Mouse (Mus musculus) urinary bladder, postnatal 14 days (tissue): ENCODE measurements around the gene Tmprss11c.
"Not testable (repeated sequence)": the region's sequence is repeated elsewhere in the genome, so short reads cannot be mapped to it uniquely, and the experiment has no call there.

ENCODE experiments used
- DNase-seq: peaks from one replicate; pipeline ENCODE4 v3.0.0; 2021; ENCODE audit warnings: low spot score

Gene Tmprss11c

DNA sequence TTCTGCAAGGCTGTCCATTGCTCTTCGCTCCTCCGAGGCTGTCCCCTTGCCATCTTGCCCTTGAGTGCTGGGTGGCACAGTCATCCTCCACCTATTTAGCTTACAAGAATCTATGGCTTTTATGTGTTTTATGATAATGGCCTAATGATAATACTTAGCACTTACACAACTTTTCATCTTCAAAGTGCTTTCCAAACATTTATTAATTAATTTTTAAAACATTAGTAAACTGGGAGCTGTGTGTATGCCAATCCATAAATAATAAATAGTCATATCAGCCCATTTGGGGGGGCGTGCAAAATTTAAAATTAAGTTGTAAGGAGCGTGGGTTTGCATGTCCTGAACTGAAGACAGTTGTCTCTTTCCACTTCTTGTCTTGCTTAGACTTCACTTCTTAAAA, at the start of gene Tmprss11c:
Gene Tmprss11c (minus strand): TSS at position 101 of the 400 bp plus-strand sequence.
- DNase-seq = no peak

DNA sequence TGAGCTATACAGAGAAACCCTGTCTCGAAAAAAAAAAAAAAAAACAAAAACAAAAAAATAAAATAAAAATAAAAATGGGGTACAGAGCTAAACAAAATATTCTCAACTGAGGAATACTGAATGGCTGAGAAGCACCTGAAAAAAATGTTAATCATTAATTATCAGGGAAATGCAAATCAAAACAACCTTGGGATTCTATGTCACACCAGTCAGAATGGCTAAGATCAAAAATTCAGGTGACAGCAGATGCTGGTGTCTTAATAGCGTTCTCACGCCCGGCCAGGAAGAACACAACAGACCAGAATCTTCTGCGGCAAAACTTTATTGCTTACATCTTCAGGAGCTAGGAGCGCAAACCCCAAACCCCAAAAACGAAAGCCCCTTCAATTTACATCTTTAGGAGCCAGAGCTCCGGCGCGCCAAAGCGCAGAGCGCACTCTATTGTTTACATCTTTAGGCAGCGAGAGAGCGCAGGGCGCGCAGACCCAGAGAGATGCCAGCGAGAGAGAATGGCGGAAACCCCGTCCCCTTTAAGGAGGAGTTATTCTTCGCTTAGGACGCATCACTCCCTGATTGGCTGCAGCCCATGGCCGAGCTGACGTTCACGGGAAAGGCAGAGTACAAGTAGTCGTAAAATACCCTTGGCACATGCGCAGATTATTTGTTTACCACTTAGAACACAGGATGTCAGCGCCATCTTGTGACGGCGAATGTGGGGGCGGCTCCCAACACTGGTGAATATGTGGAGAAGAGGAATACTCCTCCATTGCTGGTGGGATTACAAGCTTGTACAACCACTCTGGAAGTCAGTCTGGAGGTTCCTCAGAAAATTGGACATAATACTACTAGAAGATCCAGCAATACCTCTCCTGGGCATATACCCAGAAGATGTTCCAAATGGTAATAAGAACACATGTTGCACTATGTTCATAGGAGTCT, 29.2 kb upstream of the Tmprss11c start:
- DNase-seq = not testable (repeated sequence)

DNA sequence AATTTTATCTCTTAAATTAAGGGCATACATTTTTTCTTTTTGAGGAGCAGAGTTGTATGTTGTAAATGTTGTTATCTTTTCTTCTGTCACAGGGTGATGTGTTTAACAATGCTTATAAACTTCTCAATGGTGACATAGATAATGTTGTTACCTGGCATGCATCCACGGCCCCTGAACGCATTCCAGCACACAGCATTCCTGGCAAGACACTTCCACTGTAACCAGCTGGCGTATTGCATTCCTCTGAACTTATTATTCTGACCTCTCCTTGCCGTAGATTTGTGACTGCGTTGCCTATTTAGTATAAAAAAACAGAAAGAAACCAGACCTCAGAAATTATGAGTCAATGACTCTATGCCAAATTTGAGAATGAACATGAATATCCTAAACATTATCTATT, 17.0 kb upstream of the Tmprss11c start:
- DNase-seq = peak; percentile 20

DNA sequence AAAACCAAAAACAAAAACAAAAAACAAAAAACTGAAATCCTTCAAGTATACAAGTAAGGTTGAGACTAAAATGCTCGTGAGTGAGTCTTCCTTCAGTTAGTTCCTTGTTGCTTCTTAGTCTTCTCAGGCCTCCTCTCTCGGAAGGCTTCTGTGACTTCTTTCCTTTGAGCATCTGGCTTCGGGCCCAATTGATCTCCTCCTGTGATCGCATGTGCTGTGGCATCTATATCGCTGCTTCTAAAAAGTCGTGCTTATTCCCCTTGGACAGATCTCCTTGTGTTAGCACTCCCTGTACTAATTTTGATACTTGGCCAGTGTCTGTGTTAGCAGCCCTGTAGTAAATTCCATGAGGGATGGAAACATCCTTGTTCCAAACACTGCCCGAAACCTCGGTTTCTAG, 14.8 kb upstream of the Tmprss11c start:
- no peak for DNase-seq

DNA sequence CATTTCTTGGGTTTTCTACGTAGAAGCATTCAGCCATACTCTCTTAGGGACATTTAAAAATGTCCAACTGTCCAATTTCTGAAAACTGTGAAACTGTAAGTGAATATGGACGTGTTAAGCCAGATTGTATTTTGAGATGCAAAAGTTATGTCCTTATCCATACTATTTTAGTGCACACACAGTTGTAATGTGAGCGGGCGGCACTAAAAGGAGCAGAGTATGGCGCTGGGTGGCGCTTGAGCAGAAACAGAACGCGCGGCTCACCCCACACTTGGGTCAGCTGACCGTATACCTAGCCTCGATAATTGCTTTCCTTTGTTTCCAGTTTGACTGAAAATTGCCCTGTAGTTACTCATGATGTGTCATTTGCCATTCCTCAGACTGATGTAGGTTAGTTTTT, 42.5 kb downstream of the Tmprss11c start:
- DNase-seq = no peak

DNA sequence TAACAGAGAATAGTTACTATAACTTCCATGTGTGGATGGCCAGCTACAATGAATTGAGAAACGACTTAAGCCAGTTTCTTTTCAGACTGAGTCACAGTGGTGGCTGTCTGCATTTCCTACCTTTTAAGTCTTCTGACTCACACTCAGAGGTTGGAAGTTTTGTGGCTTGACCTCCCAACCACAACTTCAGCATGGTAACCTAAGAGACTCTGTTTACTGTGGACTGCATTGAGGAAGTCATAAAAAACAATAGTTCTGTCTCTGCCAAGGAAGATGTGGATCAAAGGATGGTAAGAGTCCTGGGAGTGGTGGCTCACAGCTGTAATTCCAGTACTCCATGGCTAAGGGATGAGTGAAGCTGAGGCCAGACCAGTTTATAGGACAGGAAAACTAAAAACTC, 44.2 kb downstream of the Tmprss11c start:
- DNase-seq = no peak

DNA sequence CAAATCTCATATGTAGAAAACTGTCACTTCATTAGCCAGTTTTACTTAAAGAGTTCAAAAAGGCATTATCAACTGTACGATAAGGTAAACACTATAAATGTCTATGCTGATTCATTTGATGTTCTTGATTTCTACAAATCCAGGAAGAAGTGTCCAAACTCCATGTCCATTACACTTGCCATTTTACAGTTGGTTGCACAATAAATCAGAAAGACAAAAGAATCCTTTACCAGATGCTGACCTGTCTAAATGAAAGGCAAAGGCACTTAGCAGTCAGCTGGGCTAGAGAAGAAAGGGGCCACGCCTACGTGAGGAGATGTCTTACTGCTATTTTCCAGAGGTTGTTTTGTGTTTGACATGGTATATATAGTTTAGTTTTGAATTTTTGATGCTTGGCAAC, 44.8 kb downstream of the Tmprss11c start:
- DNase-seq = no peak

DNA sequence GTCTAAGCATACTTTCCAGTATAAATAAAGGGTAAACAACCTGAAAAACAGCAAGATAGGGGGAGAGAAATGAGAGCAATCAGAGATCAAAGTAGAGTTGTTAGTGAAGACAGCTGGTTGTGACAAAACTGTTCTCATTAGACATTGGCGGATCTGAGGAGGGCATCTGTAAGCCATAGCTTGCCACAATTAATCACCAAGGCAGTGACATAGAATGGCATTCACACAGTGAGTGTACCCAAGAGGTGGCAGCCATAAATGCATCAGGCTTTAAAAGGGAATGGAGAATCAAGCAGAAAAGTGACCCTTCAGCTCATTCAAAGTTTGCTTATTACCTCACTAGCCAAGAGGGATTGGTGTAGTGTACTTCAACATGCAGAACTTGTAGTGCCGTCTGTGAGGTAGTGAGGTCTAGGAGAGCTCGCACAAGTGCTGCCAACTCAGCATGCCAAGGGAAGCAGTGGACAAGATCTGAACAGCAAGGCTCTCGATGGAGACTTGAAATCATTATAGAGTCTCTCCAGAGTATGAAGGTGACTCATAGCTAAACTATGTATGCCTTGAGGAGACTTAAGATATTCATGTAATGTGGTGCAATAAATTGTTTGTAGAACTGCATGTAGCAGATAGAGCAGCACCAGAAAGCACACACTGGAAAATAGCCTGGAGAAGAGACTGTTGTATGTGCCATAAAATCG, 61.8 kb downstream of the Tmprss11c start:
- no peak for DNase-seq

DNA sequence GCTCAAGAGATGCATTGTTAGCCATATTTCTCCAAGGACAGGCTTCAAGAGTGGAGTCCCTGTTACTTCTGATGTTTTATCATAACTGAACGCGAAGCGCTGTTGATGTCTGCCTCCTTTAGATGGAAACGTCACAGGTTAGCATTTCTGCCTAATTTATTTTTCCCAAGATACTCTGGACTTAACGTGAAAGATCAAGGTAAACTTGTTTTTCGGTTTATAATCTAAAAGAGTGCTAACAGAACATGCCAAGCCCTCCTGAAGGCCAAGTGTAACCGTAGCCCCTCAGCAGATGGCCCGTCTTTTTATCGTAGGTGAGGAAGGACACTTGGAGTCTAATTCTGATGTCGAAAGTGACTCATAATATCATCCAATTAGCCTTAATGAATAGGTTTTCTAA, 91.3 kb downstream of the Tmprss11c start, which contains the start of gene Gnrhr:
Gene Gnrhr (minus strand): TSS at position 101 of the 400 bp plus-strand sequence.
- no peak for DNase-seq

DNA sequence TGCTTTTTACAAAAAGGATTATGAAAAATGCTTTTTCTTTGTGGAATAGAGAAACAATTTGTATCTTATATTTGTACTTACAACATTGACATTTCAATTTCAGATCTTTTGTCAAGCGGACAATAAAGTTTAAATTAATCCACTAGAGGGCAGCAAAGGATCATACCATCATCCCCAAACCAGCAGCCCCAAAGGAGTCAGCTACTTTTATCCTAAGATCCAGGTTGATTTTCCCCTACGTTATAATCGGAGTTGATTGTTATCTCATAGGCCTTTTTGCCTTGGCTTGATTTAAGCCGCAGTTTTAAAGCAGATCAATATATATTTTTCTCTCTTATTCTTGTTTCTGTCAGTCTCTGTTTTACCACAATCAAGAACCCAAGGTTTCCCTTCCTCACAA, 97.8 kb downstream of the Tmprss11c start:
- DNase-seq = no peak

DNA sequence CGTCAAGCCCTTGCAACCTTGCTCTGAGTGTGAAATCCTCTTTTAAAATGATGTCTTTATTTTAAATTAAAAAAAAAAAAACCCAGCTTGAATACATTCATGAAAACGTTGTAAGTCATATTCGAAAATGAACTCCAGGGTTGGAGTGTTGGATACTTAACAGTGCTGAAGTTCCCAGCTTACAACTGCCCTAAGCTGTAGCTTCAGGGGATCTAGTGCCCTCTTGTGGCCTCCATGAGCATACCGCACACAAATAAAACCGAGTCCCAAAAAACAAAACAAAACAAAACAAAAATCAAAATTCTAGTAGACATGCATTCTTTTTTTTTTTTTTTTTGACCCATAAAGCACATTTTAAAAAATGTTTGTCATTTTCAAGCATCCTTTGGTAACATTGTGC, 98.3 kb downstream of the Tmprss11c start:
- DNase-seq = peak; percentile 35

DNA sequence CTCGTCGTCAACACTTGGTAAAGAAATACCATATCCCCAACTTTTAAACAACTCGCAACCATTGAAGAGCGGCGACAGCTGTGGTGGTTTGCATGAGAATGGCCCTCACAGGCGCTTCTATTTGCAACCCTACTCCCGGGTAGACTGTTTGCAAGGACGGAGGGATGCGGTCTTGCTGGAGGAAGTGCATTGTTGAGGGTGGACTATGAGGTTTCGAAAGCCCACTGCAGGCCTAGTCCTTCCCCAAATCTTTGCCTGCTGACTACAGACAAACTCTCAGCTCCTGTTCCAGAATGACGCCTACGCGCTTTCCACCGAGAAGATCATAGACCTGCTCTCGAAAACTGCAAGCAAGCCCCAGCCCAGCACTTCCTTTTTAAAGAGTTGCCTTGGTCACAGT, 98.8 kb downstream of the Tmprss11c start:
- no peak for DNase-seq

DNA sequence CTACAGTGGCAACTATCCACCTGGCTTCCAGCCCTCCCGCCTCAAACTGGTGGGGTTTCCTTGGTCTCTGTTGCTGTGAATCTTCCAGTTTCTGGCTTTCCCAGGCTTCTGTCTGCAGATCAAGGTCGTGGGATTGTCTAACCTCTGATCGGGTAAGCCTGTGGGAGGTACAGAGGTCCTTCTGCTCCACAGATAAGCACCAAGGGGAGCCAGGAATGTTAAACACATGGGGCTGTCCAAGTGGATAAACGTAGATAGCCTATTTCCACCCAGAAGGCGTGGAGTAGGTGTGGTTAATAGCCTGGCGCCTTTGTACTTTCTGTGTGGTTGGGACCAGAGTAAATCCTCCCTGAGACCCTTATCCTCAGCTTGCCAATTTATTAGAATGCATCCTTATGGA, 101.7 kb downstream of the Tmprss11c start:
- no peak for DNase-seq
